Mouse (Mus musculus) ovary, postnatal 36 days (tissue): ENCODE measurements at regions not wholly inside any gene's neighbourhood (a gene's known extent, or its start where the extent isn't known, plus 50 kb on each side); places are given as distances from the start of the nearest gene placed in this dataset.
"Not testable (repeated sequence)": the region's sequence is repeated elsewhere in the genome, so short reads cannot be mapped to it uniquely, and the experiment has no call there.

Experiments used
- DNase-seq: peaks from one replicate; pipeline ENCODE4 v3.0.0; 2022; ENCODE audit warnings: low spot score, mixed read lengths

DNA sequence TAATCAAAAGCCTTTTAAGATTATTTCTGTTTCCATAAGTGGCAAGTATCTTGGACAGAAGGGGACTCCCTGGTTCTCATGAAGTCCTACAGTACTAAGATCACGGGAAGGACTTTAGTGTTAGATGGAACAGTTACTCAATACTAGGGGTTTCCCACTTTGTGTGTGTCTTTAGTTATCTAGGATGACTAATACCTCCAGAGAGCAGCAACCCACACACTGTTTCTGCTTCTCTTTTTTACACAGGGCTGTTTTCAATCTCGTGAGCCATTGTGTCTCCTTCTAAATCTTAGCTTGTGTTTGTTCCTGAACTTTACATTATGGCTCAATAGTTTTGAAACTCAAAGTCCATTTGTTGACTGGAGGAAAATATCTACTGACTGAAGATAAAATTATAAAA lies 496.5 kb upstream of the Impg1 start:
- DNase-seq: no peak

DNA sequence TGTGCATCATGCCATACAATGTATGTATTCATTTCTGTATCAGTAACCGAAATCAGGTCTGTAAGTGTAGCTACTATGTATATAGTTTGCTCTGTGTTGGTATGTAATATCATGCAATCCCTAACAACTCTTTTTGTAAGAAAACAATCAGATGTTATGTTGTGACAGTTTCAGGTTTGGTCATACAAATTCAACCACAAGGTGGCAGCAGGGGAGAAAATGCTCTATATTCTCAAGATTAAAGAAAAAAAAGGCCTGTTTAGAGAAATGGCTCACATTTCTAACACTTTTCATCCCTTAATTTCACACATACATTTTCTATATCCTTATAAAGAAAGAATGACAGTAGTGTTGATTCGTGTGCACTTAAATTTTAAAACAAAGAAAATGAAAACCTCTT lies 477.7 kb upstream of the Impg1 start:
- no peak for DNase-seq

DNA sequence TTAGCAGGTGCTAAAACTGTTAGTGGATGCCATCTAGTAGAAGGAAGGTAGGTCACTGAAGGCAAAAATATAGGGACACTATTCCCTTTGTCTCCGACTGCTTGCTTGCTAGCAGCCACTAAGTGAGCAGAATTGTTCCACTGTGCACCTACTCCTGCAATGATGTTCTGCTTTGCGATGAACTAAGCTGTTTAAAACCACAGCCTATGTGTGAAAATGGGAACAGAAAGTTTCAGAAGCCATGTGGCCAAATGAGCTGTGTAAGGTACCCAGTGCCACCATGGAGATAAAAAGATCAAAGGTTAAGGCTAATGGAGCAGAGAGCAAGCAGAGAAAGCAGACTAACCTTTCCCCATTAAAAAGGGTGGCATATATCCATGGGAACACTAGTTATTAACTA lies 476.1 kb upstream of the Impg1 start:
- no peak for DNase-seq

DNA sequence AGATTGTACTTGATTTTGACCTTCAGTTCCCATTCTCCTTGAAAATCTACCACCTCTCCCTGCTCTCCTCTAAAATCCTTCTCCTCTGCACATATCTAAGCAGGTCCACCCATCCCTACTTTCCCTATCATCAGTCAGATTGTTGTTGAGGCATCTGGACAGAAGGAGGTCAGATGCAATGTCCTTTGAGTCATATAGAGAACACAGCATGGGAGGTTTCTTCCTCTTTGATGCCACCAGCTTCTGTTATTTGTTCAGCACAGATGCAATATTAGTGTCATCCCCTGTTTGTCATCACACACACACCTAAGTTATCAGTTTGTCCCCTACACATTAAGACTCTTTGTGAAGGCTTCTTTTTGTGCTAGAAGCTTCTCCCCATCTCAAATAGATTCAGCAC lies 473.0 kb upstream of the Impg1 start:
- DNase-seq: no peak

DNA sequence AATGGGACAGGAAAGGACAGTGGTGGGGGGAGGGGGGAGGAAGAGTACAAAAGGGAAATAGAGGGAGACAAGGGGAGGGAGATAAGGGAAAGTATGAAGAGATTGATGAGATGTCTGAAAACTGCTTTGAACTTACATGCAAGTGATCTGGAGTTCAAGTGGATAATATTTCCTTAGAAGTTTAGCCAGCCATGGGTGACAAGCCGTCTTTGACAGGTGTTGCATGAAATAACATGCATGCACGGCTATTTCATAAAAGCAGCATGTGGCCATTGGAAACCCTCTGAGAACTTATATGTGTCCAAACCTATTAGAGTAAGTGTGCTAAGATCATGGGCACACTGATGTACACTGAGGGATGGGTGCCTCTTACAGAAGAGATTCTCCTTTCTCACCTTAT lies 465.3 kb upstream of the Impg1 start:
- DNase-seq: no peak

DNA sequence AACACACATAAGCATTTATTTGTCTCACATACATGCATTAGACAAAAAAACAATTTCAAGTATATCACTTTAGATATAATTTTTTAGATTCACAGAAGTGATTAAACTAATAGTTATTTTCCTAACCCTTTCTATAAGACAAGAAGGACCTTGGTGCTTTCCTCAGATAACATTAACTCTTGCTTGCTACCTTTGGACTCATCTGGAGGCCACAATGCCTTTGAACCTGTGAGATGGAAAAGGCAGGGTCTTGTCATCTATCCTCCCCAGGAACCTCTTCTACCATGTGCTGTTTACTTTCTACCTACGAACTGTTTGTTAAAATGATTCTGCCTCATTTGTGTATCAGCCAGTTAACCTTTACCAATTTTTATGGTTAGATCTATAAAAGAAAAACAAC lies 455.0 kb upstream of the Impg1 start:
- DNase-seq: no peak

DNA sequence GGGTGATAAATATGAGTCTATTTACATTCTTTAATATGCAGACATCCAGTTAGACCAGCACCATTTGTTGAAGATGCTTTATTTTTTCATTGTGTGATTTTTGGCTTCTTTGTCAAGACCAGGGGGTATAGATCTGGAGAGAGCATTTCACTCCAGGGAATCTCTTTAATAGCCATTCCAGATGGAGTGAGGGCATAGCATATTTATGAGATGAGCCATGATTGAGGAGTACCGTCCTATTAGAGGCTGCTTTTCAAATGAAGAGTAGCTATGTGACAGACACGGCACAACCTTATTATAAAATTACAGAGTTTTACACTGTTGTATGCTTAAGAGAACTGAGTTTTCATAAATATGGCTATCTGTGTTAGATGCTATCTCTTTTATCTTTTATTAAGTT lies 448.6 kb upstream of the Impg1 start:
- DNase-seq: no peak

DNA sequence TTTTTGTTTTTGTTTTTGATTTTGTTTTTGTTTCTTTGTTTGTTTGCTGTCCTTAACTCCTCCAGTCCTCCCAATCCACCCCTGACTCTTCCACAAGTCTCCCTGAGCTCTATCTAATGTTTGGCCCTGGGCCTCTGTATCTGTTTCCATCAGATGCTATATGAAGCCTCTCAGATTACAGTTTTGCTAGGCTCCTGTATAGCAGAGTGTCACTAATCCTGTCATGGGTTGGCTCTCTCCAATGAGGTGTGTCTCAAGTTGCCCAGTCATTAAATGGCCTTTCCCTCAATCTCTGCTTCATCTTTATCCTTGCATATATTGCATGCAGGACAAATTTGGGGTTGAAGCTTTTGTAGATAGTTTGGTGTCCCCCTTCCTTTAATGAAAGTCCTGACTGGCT lies 446.9 kb upstream of the Impg1 start:
- DNase-seq: no peak

DNA sequence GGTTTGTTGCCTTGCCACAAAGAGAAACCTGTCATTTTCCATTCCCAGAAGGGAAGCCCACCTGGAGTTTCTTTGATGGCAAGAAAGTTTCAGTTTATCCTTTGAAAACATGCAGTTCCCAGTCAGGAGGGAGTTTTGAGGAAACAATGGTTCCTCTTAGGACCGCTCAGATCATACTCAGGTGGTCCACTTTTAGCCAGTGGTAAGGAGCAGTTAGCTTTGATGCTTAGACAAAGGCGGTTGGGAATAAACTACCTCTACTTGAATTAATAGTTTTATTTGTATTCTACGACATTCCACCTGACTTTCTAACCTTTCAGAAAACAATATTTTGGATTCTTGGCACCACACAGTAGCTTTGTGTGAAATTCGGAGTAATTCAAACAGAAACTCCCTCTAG lies 401.5 kb upstream of the Impg1 start:
- DNase-seq: no peak

DNA sequence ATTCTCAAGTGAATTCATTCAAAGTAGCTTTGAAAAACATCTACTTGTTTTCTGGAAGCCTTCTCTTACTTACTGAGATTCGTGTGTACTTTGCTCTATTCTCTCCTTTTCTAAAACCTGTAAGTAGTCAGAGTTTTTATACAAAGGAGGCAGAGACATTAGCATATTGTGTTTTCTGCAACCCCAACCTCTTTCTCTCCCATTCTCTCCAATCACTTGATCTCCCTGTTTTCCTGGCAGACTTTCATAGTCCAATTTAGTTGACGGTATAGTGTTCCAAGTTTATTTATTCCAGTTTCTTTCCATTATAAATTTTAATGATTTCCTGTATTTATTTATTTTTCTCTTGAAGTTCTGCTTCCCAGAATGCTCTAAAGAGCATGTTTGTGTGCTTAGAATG lies 393.7 kb upstream of the Impg1 start:
- no peak for DNase-seq

DNA sequence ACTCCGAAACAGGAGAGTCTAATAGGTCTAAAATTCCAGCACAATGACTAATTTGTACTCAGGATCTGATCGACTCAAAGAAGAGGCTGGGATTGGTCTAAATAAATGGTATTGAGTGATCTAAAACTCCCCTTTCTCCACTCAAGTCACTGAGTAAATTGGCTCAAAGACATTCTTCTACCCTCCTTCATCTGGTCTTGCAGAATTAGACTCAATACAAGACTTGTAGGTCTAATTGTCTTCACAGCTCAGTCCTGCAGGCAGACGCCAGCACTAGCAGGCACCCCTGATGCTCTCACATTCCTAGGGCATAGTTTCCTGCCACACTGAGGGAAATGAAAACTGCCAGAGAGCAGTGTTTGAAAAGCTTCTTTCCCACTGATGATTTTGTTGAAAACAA lies 382.9 kb upstream of the Impg1 start:
- DNase-seq: no peak

DNA sequence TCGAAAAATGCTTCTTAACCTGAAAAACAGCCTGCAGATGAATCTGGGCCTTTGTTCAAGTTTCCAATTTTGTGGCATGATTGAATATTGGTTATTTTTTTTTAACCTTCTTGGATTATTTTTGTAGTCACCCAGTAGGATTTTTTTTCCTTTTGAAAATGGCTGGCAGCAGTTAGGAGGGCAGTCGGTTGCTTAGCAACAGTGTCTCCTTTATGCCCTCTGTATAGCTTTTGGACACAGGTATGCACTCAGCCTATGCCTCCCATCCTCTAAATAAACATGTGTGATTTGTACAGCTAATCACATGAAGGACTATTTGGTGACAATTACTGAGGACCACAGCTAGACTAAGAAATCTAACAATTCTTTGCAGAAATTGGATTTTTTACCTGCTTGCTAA lies 367.5 kb upstream of the Impg1 start:
- DNase-seq: no peak

DNA sequence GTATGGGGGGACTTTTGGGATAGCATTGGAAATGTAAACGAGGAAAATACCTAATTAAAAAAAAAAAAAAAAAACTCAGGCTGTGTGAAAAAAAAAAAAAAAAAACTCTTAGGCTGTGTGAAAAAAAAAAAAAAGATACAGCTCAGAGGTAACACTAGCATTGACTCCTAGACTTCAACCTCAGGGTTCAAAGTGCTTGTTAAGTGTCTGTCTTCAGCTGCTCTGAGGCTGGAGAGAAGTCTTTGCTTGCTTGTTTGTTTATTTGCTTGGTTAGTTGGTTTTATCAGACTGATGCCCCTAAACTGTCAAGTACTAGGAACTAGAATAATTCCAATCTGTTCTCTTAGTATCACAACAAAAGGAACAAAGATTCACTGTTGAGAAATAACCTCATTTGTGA lies 360.1 kb upstream of the Impg1 start:
- no peak for DNase-seq

DNA sequence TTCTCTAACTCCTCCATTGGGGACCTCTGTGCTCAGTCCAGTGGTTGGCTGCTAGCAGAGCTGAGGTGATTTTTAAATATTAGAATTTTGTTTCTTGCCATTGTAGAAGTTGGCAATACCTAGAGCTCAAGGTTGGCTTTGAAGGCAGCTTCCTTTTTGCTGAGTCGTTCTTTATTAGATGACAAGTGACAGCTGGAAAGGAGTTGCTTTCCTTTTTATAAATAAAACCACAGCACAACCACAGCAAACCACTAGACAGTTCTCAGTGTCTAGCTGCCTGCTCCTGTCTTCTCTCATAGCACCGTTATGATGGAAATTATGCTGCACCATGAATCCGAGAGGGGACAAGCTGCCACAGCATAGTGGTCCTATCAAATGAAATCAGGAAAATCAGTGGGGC lies 354.8 kb upstream of the Impg1 start:
- no peak for DNase-seq

DNA sequence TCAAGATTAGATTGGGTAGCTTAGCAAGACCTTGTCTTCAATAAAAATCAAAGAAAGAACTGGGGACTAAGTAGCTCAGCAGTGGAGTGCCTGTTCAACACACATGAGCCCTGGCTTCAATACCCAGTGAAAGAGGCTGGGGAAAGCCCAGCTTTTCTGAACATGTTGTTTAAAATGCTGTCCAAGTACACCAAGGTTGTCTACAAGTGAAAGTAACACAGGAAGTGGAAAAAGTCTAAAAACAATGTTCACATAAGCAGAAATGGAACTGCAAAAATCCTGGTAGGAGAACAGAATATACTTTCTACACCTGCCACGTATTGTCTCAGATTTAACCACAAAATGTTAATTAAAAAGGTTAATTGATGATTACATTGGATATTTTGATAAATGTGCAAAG lies 353.8 kb upstream of the Impg1 start:
- no peak for DNase-seq

DNA sequence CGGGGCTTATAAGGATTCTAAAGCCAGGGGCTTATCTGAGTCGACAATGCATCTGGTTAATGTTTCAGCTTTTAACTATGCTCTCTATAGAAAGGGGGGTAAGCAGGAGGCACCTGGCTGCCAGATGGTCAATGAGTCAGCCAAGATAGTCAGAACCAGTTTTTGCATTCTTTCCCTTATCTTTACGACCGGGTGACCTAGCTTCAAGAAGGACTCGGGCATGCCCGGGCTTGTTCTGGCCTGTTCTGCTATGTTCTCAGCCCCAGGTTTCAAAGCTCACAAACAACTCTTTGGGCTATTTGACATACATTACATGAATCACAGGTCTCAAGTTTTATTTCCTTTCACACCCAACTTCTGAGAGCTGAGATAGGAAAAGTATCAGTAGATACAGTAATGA lies 348.6 kb upstream of the Impg1 start:
- DNase-seq: not testable (repeated sequence)

DNA sequence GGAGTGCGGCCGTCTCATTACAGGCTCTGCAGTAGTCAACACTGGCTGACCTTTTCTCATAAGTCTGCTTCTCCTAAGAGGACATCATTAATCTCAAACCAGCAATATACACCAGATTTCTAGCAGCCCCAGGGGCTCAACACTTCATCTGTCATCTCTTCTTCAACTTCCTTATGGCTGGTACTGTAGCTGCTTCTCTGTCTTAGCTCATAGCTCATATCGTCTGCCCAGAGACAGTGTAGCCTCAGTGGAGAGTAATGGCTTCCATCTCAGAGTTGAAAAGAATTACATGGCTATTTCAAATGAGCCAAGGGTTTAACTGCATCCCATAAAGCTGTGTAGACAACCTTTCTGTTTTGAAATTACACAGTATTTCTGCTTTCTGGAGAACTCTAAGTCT lies 326.2 kb upstream of the Impg1 start:
- DNase-seq: no peak

DNA sequence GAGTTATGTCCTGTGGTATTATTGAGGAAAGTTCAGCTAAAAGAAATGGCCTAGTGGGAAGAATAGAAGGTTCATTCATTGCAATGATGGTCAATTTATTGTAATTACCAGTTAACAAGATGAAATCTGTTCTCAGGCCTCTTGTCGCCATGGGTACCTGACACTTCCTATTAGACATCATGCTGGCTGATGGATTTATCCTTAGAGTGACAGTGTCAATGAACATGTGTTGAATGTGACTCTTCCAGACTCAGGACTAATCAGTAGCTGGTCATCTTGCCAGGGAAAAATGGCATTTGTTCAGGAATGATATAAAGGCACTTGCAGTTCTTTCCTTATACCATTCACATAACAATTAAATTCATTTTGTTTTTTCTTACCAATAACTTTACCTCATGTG lies 309.3 kb upstream of the Impg1 start:
- no peak for DNase-seq

DNA sequence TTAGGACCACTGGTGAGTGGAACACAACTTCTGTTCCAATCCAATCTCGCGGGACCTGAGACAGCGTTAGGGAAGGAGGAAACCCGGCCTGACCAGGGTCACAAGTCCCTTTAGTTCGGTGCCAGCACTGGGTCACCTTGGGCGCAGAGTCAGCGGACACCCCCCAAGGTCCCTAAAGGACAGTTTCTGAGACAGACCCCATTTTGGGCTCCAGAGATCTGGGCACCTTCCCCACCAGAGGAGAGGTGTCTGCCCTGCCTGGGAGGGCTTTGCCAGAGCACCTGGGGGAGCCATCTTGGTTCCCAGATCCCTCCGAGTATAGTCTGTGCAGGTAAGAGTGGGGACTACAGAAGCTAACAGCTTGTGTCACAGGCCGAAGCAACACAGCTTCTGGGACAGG lies 270.5 kb upstream of the Impg1 start:
- not testable (repeated sequence) for DNase-seq

DNA sequence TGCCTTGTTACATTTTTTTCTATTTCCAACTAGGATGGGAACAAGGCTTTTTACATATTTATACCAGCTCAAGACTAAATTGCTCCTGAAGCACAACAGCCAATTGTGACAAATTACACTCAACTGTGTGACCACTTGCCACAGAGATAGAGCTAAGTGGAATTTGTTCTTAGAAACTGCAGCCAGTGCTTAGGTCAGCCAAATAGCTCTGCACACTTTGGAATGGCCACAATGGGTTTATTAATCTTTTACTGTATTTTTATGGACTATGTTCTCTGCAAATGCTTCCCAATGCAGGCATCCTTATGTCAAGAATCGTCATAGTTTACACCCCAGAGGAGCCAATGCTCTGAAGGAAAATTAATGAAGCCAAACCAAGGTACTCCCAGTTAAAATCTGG lies 267.7 kb upstream of the Impg1 start:
- no peak for DNase-seq

DNA sequence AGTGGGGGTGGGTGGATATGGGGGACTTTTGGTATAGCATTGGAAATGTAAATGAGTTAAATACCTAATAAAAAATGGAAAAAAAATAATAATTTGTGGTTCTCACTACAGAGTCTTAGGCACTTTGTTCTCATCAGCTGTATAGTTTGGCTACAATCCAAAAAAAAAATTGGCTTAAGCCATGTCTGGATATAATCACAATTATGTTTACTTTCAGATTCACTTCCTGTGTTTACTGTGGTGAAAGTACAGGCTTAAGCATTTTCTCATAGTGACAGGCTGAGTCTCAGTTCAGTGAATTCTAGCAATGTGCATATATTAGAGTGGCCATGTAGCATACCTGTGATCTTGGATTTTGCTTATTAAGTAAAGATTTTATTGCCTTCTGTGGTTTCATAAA lies 258.4 kb upstream of the Impg1 start:
- DNase-seq: no peak

DNA sequence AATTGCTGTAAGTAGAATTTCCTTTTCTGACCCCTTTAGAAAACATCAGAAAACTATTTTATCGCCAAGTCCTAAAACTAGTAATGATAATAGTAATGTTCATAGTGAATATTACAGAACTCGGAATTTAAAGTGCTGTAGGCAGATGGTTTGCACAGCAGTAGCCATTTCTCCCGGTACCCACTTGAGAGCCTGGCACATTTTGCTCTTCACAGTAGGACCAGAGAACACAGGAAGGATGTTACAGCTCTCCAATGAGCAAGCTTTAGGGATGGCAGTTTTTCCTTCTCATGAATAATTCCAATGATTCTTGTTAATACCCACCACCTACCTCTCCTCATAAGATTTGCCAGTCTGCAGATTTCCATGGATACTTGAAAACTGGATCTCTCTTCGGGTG lies 253.2 kb upstream of the Impg1 start:
- DNase-seq: no peak

DNA sequence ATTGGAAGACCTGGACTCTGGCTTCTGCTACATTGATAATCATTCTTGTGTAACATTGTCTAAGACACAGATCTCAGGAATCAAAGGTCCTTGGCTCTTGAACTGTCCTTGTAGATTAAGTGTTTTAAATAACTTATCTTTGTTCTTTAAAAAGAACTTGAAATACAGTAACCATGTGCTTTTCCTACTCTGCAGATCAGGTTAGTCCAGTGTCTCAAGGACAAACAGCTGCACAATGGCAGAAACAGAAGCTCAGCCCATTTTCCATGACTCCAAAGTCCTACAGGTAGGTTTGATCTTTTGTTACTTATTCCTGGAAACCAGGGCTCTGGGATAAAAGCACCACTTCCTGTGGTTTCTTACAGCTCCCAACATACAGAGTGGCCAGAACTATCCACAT lies 244.5 kb upstream of the Impg1 start:
- no peak for DNase-seq

DNA sequence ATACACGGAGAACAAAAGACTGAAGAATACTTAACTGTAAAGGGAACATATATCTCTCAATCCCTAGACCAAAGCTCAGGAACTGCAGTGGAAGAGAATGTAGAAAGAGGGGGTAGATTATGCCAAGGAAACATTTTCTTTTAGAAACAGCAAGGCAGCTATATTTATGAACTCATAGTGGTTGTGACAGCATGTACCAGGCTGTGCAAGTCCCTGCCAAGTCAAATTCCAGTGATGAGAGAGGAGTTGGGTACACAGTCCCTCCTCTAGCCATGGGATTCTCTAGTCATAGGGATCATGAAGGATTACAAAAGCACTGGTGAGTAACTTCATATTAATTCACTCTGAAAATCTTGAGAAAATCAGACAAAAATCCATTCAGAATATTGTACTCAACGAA lies 240.0 kb upstream of the Impg1 start:
- DNase-seq: no peak

DNA sequence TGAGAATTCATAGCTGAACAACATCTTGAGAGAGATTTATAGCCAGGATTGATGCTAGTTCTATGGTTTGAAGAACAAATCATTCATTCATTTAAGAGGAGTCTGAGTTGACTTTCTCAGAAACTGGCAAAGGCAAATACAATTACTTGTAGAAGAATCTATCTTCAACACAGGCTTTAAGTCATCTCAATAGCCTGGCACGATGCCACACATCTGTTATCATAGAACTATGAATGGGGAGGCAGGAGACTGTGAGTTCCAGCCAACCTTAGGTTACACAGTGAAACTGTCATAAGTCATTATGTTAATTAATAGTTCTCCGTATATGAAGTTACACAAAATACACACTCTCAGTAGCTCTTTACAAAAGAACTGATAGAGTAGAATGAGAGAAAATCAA lies 231.9 kb upstream of the Impg1 start:
- no peak for DNase-seq
